Mouse (Mus musculus): ENCODE data around the gene Spata25. TPM values are rescaled to one million over a fixed set of nuclear protein-coding genes. Genes with fewer than 3 reads are reported as not detected.

The Spata25 gene
- total RNA-seq, 2 experiments from 2014 or later = 0.47 to 0.79 TPM

- no peak for TF ChIP-seq CTCF (conservative IDR thresholded peaks at IDR 0.05)
- no peak for DNase-seq (ENCODE audit: low spot score in 2 of 2)
- H3K4me3 ChIP-seq = no peak overlapping the region
- no peak overlapping the region for H3K27ac ChIP-seq
Measured at GRCm38 (mm10) chr2:164792400-164793190, 35.7 kb downstream of the Spata25 start.

- no peak for DNase-seq (ENCODE audit: low spot score in 2 of 2)
- no peak for TF ChIP-seq CTCF (conservative IDR thresholded peaks at IDR 0.05)
- Histone ChIP-seq H3K27ac (no peak overlapping the region), H3K4me3 (no peak overlapping the region)
Measured at GRCm38 (mm10) chr2:164791841-164792261, 36.5 kb downstream of the Spata25 start.

GRCm38 (mm10) chr2:164790451-164790850 is 37.9 kb downstream of the Spata25 start:
- Histone ChIP-seq H3K27ac (no peak overlapping the region), H3K4me3 (no peak overlapping the region)
- TF ChIP-seq CTCF (conservative IDR thresholded peaks at IDR 0.05) = no peak
- no peak for DNase-seq (ENCODE audit: low spot score in 2 of 2)

- H3K27ac ChIP-seq = no peak overlapping the region
- DNase-seq (ENCODE audit: low spot score in 2 of 2) = no peak
- TF ChIP-seq CTCF (conservative IDR thresholded peaks at IDR 0.05) = no peak
- no peak overlapping the region for H3K4me3 ChIP-seq
Measured at GRCm38 (mm10) chr2:164788411-164788810, 39.9 kb downstream of the Spata25 start.

GRCm38 (mm10) chr2:164787779-164788178 is 40.6 kb downstream of the Spata25 start:
- Histone ChIP-seq H3K27ac (peak overlapping the region; percentile 97; the same call in 1 of the 2 replicates), H3K4me3 (peak overlapping the region; percentile 20; the same call in 1 of the 2 replicates)
- no peak for DNase-seq (ENCODE audit: low spot score in 2 of 2)
- TF ChIP-seq CTCF (conservative IDR thresholded peaks at IDR 0.05) = no peak

- TF ChIP-seq CTCF (conservative IDR thresholded peaks at IDR 0.05) = no peak
- Histone ChIP-seq H3K4me3 (peak overlapping the region; percentile 91), H3K27ac (peak overlapping the region; percentile 97)
- DNase-seq (ENCODE audit: low spot score in 2 of 2) = no peak
Measured at GRCm38 (mm10) chr2:164787032-164787431, 41.3 kb downstream of the Spata25 start.

GRCm38 (mm10) chr2:164786388-164786885 is 41.9 kb downstream of the Spata25 start:
- H3K4me3 ChIP-seq = peak overlapping the region; percentile 91
- TF ChIP-seq CTCF (conservative IDR thresholded peaks at IDR 0.05) = no peak
- no peak for DNase-seq (ENCODE audit: low spot score in 2 of 2)
- H3K27ac ChIP-seq = peak overlapping the region; percentile 97

- peak within 1 kb of the TSS; percentile 91 for H3K4me3 ChIP-seq
- TF ChIP-seq CTCF (conservative IDR thresholded peaks at IDR 0.05) = peak; percentile 70
- DNase-seq (ENCODE audit: low spot score in 2 of 2) = peak; percentile 77 to 86
Measured at GRCm38 (mm10) chr2:164785481-164786387, 42.6 kb downstream of the Spata25 start, which contains the start of gene Snx21. TSS of gene Snx21 (plus strand) at chr2:164785823.

GRCm38 (mm10) chr2:164784869-164785420 is 43.4 kb downstream of the Spata25 start:
- peak overlapping the region; percentile 97 for H3K27ac ChIP-seq

More at GRCm38 (mm10) chr2:164785481-164786387, 42.6 kb downstream of the Spata25 start, which contains the start of gene Snx21:
- peak within 1 kb of the TSS; percentile 97 for H3K27ac ChIP-seq

GRCm38 (mm10) chr2:164783926-164784581 is 44.3 kb downstream of the Spata25 start:
- H3K4me3 ChIP-seq = no peak overlapping the region
- DNase-seq (ENCODE audit: low spot score in 2 of 2) = no peak
- H3K27ac ChIP-seq = no peak overlapping the region
- TF ChIP-seq CTCF (conservative IDR thresholded peaks at IDR 0.05) = peak; percentile 65

More at GRCm38 (mm10) chr2:164784869-164785420, 43.4 kb downstream of the Spata25 start:
- DNase-seq (ENCODE audit: low spot score in 2 of 2) = no peak
- no peak for TF ChIP-seq CTCF (conservative IDR thresholded peaks at IDR 0.05)
- peak overlapping the region; percentile 91 for H3K4me3 ChIP-seq

- Histone ChIP-seq H3K27ac (no peak overlapping the region), H3K4me3 (no peak overlapping the region)
- no peak for TF ChIP-seq CTCF (conservative IDR thresholded peaks at IDR 0.05)
- DNase-seq (ENCODE audit: low spot score in 2 of 2) = no peak
Measured at GRCm38 (mm10) chr2:164781876-164782275, 46.5 kb downstream of the Spata25 start.

All from layer of hippocampus, adult 2 months (tissue).